Mouse (Mus musculus): ENCODE data around the gene Cct3. TPM values are rescaled to one million over a fixed set of nuclear protein-coding genes. Genes with fewer than 3 reads are reported as not detected.
"Not testable (repeated sequence)": the region's sequence is repeated elsewhere in the genome, so short reads cannot be mapped to it uniquely, and the experiment has no call there.

Gene Cct3
- polyA plus RNA-seq, 1 experiment from 2014 or later = 435 TPM

DNA sequence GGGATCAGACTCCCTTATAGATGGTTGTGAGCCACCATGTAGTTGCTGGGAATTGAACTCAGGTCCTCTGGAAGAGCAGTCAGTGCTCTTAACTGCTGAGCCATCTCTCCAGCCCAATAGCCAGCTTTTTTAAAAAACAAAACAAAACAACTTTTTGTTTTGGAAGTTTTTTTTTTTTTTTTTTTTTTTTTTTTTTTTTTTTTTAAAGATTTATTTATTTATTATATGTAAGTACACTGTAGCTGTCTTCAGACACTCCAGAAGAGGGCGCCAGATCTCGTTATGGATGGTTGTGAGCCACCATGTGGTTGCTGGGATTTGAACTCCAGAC, 11.4 kb upstream of the Cct3 start:
- H3K4me2 ChIP-seq (ENCODE audit: low read depth, low read length); H3K9me3 ChIP-seq (replicated peaks; ENCODE audit: control insufficient read depth, low read length); H3K9ac ChIP-seq (ENCODE audit: low read length); H3K27ac ChIP-seq (ENCODE audit: low read length); H3K27me3 ChIP-seq (ENCODE audit: control insufficient read depth, insufficient read depth, low read length); H3K4me3 ChIP-seq (replicated peaks; ENCODE audit: low read length); H3K4me1 ChIP-seq (ENCODE audit: control insufficient read depth, insufficient read depth, low read length); ATAC-seq (ENCODE audit: insufficient read depth, low FRiP score); H3K36me3 ChIP-seq (ENCODE audit: control insufficient read depth, insufficient read depth, low read length): not testable (repeated sequence)
- WGBS = no CpG with 5 or more reads among the region's 2 CpGs

DNA sequence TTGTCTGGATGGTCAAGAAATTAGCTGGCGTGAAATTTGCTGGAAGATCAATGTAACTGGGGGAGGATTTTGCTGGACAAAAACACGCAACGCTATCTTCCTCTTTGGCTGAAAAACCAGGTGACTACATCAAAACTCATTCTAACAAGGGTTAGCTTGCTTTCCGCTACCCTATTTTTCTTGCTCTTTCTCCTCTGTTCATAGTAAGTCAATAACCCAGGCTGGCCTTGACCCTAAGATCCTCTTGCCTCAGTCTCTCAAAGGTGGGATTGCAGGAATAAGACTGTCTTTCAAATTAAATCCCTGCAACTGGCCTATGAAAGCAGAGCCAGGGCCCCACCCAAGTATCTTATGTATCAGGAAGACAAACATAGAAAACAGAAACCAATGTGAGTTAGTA, 9.8 kb upstream of the Cct3 start, which contains the start of gene Gm38392:
TSS of gene Gm38392 (minus strand) at position 101 of the 400 bp plus-strand sequence.
- Histone ChIP-seq H3K27me3 (ENCODE audit: control insufficient read depth, insufficient read depth, low read length) (no peaks in the 10 kb centered on the region), H3K9ac (ENCODE audit: low read length) (no peak within 1 kb of the TSS), H3K4me1 (ENCODE audit: control insufficient read depth, insufficient read depth, low read length) (no peaks in the 10 kb centered on the region), H3K9me3 (replicated peaks; ENCODE audit: control insufficient read depth, low read length) (no peaks in the 10 kb centered on the region), H3K36me3 (ENCODE audit: control insufficient read depth, insufficient read depth, low read length) (no peaks in the 10 kb centered on the region), H3K4me2 (ENCODE audit: low read depth, low read length) (no peak within 1 kb of the TSS), H3K4me3 (replicated peaks; ENCODE audit: low read length) (no peak within 1 kb of the TSS), H3K27ac (ENCODE audit: low read length) (no peak within 1 kb of the TSS)
- ATAC-seq (ENCODE audit: insufficient read depth, low FRiP score) = no peak
- WGBS = 98% methylated on average over 4 of the region's 4 CpGs

DNA sequence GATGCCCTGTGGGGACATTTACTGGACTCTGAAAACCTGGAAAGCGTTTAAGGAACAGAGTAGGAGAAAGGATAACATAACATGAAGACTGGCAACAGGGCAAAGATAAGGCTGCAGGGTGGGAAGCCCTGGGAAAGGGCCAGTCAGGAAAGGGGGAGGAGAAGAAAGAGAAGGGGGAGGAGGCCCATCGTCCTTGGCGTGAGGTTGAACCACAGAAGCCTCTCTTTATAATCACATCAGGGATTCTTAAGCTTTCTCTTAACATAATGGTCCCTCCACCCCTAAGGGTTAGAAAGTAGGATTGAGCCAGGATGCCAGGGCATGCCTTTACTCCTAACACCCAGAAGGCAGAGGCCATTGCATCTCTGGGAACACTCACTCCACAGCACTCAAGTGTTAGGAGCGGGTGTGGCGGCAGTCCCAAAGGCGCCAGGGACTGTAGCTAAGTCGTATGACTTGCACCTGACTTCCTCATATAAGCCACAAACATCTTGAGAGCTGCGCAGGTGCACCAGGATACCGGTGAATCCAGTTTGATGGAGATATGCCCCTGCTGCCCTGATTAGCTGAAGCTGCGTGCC, 8.7 kb upstream of the Cct3 start:
- ATAC-seq (ENCODE audit: insufficient read depth, low FRiP score); H3K27me3 ChIP-seq (ENCODE audit: control insufficient read depth, insufficient read depth, low read length); H3K4me2 ChIP-seq (ENCODE audit: low read depth, low read length); H3K4me3 ChIP-seq (replicated peaks; ENCODE audit: low read length); H3K9ac ChIP-seq (ENCODE audit: low read length); H3K27ac ChIP-seq (ENCODE audit: low read length); H3K36me3 ChIP-seq (ENCODE audit: control insufficient read depth, insufficient read depth, low read length); H3K4me1 ChIP-seq (ENCODE audit: control insufficient read depth, insufficient read depth, low read length); H3K9me3 ChIP-seq (replicated peaks; ENCODE audit: control insufficient read depth, low read length): not testable (repeated sequence)
- 68% methylated on average over 8 of the region's 10 CpGs for WGBS

DNA sequence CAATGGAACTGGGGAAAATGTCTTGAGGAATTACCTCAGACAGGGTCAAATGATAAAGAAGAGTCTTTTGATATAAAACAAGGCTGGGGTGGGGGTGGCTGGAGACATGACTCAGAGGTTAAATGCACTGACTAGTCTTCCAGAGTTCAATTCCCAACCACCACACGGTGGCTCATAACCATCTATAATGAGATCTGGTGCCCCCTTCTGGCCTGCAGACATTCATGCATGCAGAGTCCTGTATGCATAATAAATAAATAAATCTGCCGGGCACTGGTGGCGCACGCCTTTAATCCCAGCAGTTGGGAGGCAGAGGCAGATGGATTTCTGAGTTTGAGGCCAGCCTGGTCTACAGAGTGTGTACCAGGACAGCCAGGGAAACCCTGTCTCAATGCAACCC, 4.9 kb upstream of the Cct3 start:
- Histone ChIP-seq H3K4me1 (ENCODE audit: control insufficient read depth, insufficient read depth, low read length) (peaks cover 2% of the 10 kb centered on the region; the same call in 1 of the 2 replicates), H3K27me3 (ENCODE audit: control insufficient read depth, insufficient read depth, low read length) (no peaks in the 10 kb centered on the region), H3K4me3 (replicated peaks; ENCODE audit: low read length) (no peak overlapping the region), H3K9ac (ENCODE audit: low read length) (no peak overlapping the region), H3K9me3 (replicated peaks; ENCODE audit: control insufficient read depth, low read length) (no peaks in the 10 kb centered on the region), H3K36me3 (ENCODE audit: control insufficient read depth, insufficient read depth, low read length) (no peaks in the 10 kb centered on the region), H3K27ac (ENCODE audit: low read length) (no peak overlapping the region), H3K4me2 (ENCODE audit: low read depth, low read length) (no peak overlapping the region)
- WGBS = 54% methylated on average over 4 of the region's 4 CpGs
- no peak for ATAC-seq (ENCODE audit: insufficient read depth, low FRiP score)

GRCm38 (mm10) chr3:88295272-88295671, 1.6 kb upstream of the Cct3 start:
- not testable (repeated sequence) for H3K36me3 ChIP-seq (ENCODE audit: control insufficient read depth, insufficient read depth, low read length); H3K4me3 ChIP-seq (replicated peaks; ENCODE audit: low read length); H3K9me3 ChIP-seq (replicated peaks; ENCODE audit: control insufficient read depth, low read length); ATAC-seq (ENCODE audit: insufficient read depth, low FRiP score); H3K27ac ChIP-seq (ENCODE audit: low read length); H3K27me3 ChIP-seq (ENCODE audit: control insufficient read depth, insufficient read depth, low read length)
- 42% methylated on average over 1 of the region's 1 CpGs for WGBS
- peaks cover 11% of the 10 kb centered on the region for H3K4me1 ChIP-seq (ENCODE audit: control insufficient read depth, insufficient read depth, low read length)
- H3K9ac ChIP-seq (ENCODE audit: low read length) = peak overlapping the region; percentile 85
- H3K4me2 ChIP-seq (ENCODE audit: low read depth, low read length) = peak overlapping the region; percentile 74

DNA sequence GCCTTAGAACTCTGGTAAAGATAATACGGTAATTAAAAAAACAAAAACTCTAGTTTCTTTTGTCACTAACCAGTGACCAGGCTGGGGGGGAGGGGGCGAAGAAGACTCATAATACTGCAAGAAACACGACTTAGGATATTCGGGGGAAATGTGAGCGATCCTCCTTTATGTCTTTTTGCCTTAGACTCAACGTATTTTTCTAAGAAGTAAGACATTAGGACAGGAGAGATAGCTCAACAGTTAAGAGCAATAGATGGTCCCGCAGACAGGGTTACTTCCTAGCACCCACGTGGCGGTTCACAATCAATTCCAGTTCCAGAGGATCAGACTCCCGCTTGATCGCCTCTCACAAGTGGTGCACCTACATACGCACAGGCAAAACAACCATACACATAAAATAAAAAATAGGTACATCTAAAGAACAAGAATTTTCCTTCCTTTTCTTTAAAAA, 781 bp upstream of the Cct3 start:
- Histone ChIP-seq H3K4me3 (replicated peaks; ENCODE audit: low read length) (peak overlapping the region; percentile 69), H3K4me1 (ENCODE audit: control insufficient read depth, insufficient read depth, low read length) (peaks cover 11% of the 10 kb centered on the region), H3K36me3 (ENCODE audit: control insufficient read depth, insufficient read depth, low read length) (peaks cover 10% of the 10 kb centered on the region), H3K27me3 (ENCODE audit: control insufficient read depth, insufficient read depth, low read length) (no peaks in the 10 kb centered on the region), H3K9ac (ENCODE audit: low read length) (peak overlapping the region; percentile 85), H3K9me3 (replicated peaks; ENCODE audit: control insufficient read depth, low read length) (no peaks in the 10 kb centered on the region), H3K4me2 (ENCODE audit: low read depth, low read length) (peak overlapping the region; percentile 74), H3K27ac (ENCODE audit: low read length) (peak overlapping the region; percentile 97)
- WGBS = 1% methylated on average over 12 of the region's 12 CpGs
- 0 out of 2 replicates have a peak, but pooled peaks have one; percentile 15 for ATAC-seq (ENCODE audit: insufficient read depth, low FRiP score)

- no peak for ATAC-seq (ENCODE audit: insufficient read depth, low FRiP score)
- H3K4me1 ChIP-seq (ENCODE audit: control insufficient read depth, insufficient read depth, low read length) = peaks cover 11% of the 10 kb centered on the region
- H3K9me3 ChIP-seq (replicated peaks; ENCODE audit: control insufficient read depth, low read length) = no peaks in the 10 kb centered on the region
- peak overlapping the region; percentile 95 for H3K9ac ChIP-seq (ENCODE audit: low read length)
- H3K27me3 ChIP-seq (ENCODE audit: control insufficient read depth, insufficient read depth, low read length) = no peaks in the 10 kb centered on the region
- H3K36me3 ChIP-seq (ENCODE audit: control insufficient read depth, insufficient read depth, low read length) = peaks cover 14% of the 10 kb centered on the region
- H3K4me3 ChIP-seq (replicated peaks; ENCODE audit: low read length) = peak overlapping the region; percentile 69
- H3K27ac ChIP-seq (ENCODE audit: low read length) = peak overlapping the region; percentile 96
- under 1% methylated on average over 30 of the region's 30 CpGs for WGBS
- H3K4me2 ChIP-seq (ENCODE audit: low read depth, low read length) = peak overlapping the region; percentile 93
Observed at GRCm38 (mm10) chr3:88297321-88297851, 470 bp downstream of the Cct3 start.

DNA sequence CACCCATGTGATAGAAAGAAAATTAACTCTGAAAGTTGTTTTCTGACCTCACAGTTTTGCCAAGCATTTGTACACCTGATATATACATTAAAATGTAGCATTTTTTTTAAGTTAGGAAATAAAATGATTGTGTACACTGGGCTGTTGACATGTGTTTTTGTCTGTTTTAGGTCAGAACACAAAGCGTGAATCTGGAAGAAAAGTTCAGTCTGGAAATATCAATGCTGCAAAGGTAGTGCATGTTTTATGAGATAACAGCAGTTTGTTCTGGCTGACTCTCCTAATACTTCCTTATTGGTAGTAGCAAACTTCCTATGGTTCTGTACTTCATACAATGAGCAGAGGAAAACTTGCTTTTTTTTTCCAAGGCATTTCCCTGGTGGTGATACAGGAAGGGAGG, 2.3 kb downstream of the Cct3 start:
- Histone ChIP-seq H3K27me3 (ENCODE audit: control insufficient read depth, insufficient read depth, low read length) (no peaks in the 10 kb centered on the region), H3K9me3 (replicated peaks; ENCODE audit: control insufficient read depth, low read length) (no peaks in the 10 kb centered on the region), H3K4me1 (ENCODE audit: control insufficient read depth, insufficient read depth, low read length) (peaks cover 11% of the 10 kb centered on the region), H3K36me3 (ENCODE audit: control insufficient read depth, insufficient read depth, low read length) (peaks cover 14% of the 10 kb centered on the region), H3K27ac (ENCODE audit: low read length) (no peak overlapping the region), H3K4me2 (ENCODE audit: low read depth, low read length) (no peak overlapping the region), H3K9ac (ENCODE audit: low read length) (no peak overlapping the region), H3K4me3 (replicated peaks; ENCODE audit: low read length) (no peak overlapping the region)
- no peak for ATAC-seq (ENCODE audit: insufficient read depth, low FRiP score)
- 78% methylated on average over 1 of the region's 1 CpGs for WGBS

DNA sequence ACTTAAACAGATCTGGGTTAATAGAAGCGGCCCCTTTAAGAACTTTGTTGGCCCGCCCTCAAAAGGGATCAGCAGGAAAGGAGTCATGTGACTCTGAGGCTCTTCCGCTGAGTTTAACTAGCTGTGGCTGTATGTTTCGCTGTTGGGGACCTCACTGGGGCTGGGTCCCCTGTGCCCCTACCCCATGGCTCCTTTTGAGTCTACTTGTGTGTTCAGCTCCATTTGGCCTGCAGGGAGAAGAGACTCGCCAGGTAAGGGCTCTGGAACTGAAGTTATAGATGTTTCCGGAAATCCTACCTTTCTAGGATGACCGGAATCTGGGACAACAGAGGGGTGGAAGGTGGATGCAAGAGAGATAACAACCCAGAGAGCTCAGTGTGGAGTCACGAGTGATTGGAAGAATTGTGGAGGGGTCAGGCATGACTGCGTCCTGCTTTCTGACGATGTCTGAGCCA, 28.1 kb downstream of the Cct3 start, which contains the start of gene Glmp:
TSS of gene Glmp (plus strand) at position 73 of the 455 bp plus-strand sequence.
- ATAC-seq (ENCODE audit: insufficient read depth, low FRiP score) = peak; percentile 84
- Histone ChIP-seq H3K27ac (ENCODE audit: low read length) (0 out of 2 replicates have a peak within 1 kb of the TSS, but pooled peaks have one; percentile 2), H3K9ac (ENCODE audit: low read length) (peak within 1 kb of the TSS; percentile 83), H3K9me3 (replicated peaks; ENCODE audit: control insufficient read depth, low read length) (no peaks in the 10 kb centered on the region), H3K27me3 (ENCODE audit: control insufficient read depth, insufficient read depth, low read length) (no peaks in the 10 kb centered on the region), H3K36me3 (ENCODE audit: control insufficient read depth, insufficient read depth, low read length) (peaks cover 10% of the 10 kb centered on the region), H3K4me3 (replicated peaks; ENCODE audit: low read length) (peak within 1 kb of the TSS; percentile 72), H3K4me1 (ENCODE audit: control insufficient read depth, insufficient read depth, low read length) (peaks cover 9% of the 10 kb centered on the region), H3K4me2 (ENCODE audit: low read depth, low read length) (peak within 1 kb of the TSS; percentile 77)
- 0% methylated on average over 10 of the region's 10 CpGs for WGBS

Measured in stomach, embryonic 16.5 days (tissue).